Mouse (Mus musculus) stomach, postnatal 0 days (tissue): ENCODE data around the gene 1700020N01Rik. TPM values are rescaled to one million over a fixed set of nuclear protein-coding genes. Genes with fewer than 3 reads are reported as not detected.

Experiments
- ATAC-seq: fragments of 200-750 bp; cut with Nextera tagmentation; 2 replicates; pipeline ENCODE4 v1.8.0; 2017; ENCODE audit not compliant: low FRiP score, low TSS enrichment
- DNase-seq: peaks from one replicate; pipeline ENCODE4 v3.0.0-alpha.2; 2016; ENCODE audit warnings: low spot score
- H3K27ac ChIP-seq: fragments of 300-500 bp; sonication (generic); replicated peaks from 2 replicates; pipeline ENCODE4 v1.5.1; 2014; ENCODE audit warnings: mild to moderate bottlenecking, control low read depth
- H3K27me3 ChIP-seq: fragments of 300-500 bp; sonication (generic); 2 replicates; pipeline ENCODE4 v1.6.1; 2014; ENCODE audit warnings: low read length; ENCODE audit not compliant: control insufficient read depth, insufficient read depth
- H3K36me3 ChIP-seq: fragments of 300-500 bp; sonication (generic); 2 replicates; pipeline ENCODE4 v1.6.1; 2014; ENCODE audit warnings: low read length, mixed read lengths; ENCODE audit not compliant: control insufficient read depth, insufficient read depth
- H3K4me1 ChIP-seq: fragments of 300-500 bp; sonication (generic); replicated peaks from 2 replicates; pipeline ENCODE4 v1.6.1; 2014; ENCODE audit warnings: antibody characterized with exemption; ENCODE audit not compliant: control insufficient read depth, insufficient read depth
- H3K4me2 ChIP-seq: fragments of 300-500 bp; sonication (generic); replicated peaks from 2 replicates; pipeline ENCODE4 v1.6.1; 2014; ENCODE audit warnings: low read depth, mild to moderate bottlenecking, control low read depth, moderate library complexity
- H3K4me3 ChIP-seq: fragments of 300-500 bp; sonication (generic); 2 replicates; pipeline ENCODE4 v1.5.1; 2014; ENCODE audit warnings: low read depth, low read length, control low read depth
- H3K9ac ChIP-seq: fragments of 300-500 bp; sonication (generic); 2 replicates; pipeline ENCODE4 v1.6.1; 2014; ENCODE audit warnings: mild to moderate bottlenecking, low read length, control low read depth, mixed read lengths
- H3K9me3 ChIP-seq: fragments of 300-500 bp; sonication (generic); 2 replicates; pipeline ENCODE4 v1.6.1; 2016; ENCODE audit warnings: low read length; ENCODE audit not compliant: control insufficient read depth
- CTCF ChIP-seq: IDR thresholded peaks from 2 replicates; pipeline ENCODE4 v1.5.1; 2016; ENCODE audit warnings: antibody characterized with exemption, low read depth, mild to moderate bottlenecking, moderate library complexity
- EP300 ChIP-seq: optimal IDR thresholded peaks from 2 replicates; pipeline ENCODE3; 2016; ENCODE audit warnings: antibody characterized with exemption
- WGBS: fragments of 180-500 bp; shearing (Covaris S2); extraction: QIAGEN DNeasy Blood & Tissue Kit; methylation state at CpG from one replicate; pipeline ENCODE4 v1.1.7; 2014; 5-methylcytosine and 5-hydroxymethylcytosine counted together
- polyA plus RNA-seq: library from polyadenylated mRNA; unstranded; fragments of >200 nt; fragmentation: Nextera tagmentation; extraction: Ambion mirVana; gene quantifications from 2 replicates; pipeline ENCODE4 v1.2.1, GENCODE M21; 2015

The 1700020N01Rik gene
- polyA plus RNA-seq, 1 experiment from 2014 or later = not detected

GRCm38 (mm10) chr10:21618745-21619508, 26.0 kb downstream of the 1700020N01Rik start:
- H3K27me3 ChIP-seq = no peaks in the 10 kb centered on the region

GRCm38 (mm10) chr10:21622065-21622464, 29.1 kb downstream of the 1700020N01Rik start:
- no peaks in the 10 kb centered on the region for H3K36me3 ChIP-seq
- TF ChIP-seq EP300 (no peak), CTCF (no peak)
- H3K27ac ChIP-seq = no peak overlapping the region
- no peaks in the 10 kb centered on the region for H3K9me3 ChIP-seq
- H3K4me1 ChIP-seq = no peaks in the 10 kb centered on the region
- H3K4me3 ChIP-seq = no peak overlapping the region
- no peak for DNase-seq
- WGBS = 75% methylated on average over 7 of the region's 7 CpGs
- H3K4me2 ChIP-seq = no peak overlapping the region
- no peak overlapping the region for H3K9ac ChIP-seq
- H3K27me3 ChIP-seq = no peaks in the 10 kb centered on the region
- ATAC-seq = no peak

More at GRCm38 (mm10) chr10:21618745-21619508, 26.0 kb downstream of the 1700020N01Rik start:
- DNase-seq = no peak
- Histone ChIP-seq H3K4me1 (no peaks in the 10 kb centered on the region), H3K9me3 (no peaks in the 10 kb centered on the region), H3K9ac (no peak overlapping the region), H3K36me3 (no peaks in the 10 kb centered on the region), H3K27ac (no peak overlapping the region), H3K4me2 (no peak overlapping the region), H3K4me3 (no peak overlapping the region)
- WGBS = 74% methylated on average over 5 of the region's 5 CpGs
- ATAC-seq = no peak
- TF ChIP-seq CTCF (no peak), EP300 (no peak)

GRCm38 (mm10) chr10:21628555-21628954, 35.6 kb downstream of the 1700020N01Rik start:
- TF ChIP-seq EP300 (no peak), CTCF (peak; percentile 18; the same call in 1 of the 2 replicates)
- no peaks in the 10 kb centered on the region for H3K9me3 ChIP-seq
- H3K36me3 ChIP-seq = no peaks in the 10 kb centered on the region
- ATAC-seq = peak; percentile 42; the same call in 1 of the 2 replicates
- no peak overlapping the region for H3K4me2 ChIP-seq
- H3K27me3 ChIP-seq = no peaks in the 10 kb centered on the region
- DNase-seq = peak; percentile 19
- WGBS = 47% methylated on average over 5 of the region's 5 CpGs
- H3K4me1 ChIP-seq = no peaks in the 10 kb centered on the region
- no peak overlapping the region for H3K27ac ChIP-seq
- no peak overlapping the region for H3K9ac ChIP-seq
- H3K4me3 ChIP-seq = no peak overlapping the region

GRCm38 (mm10) chr10:21629031-21629740, 36.2 kb downstream of the 1700020N01Rik start:
- Histone ChIP-seq H3K4me1 (no peaks in the 10 kb centered on the region), H3K27me3 (no peaks in the 10 kb centered on the region), H3K36me3 (no peaks in the 10 kb centered on the region), H3K4me3 (no peak overlapping the region), H3K9ac (no peak overlapping the region), H3K4me2 (no peak overlapping the region), H3K27ac (no peak overlapping the region), H3K9me3 (no peaks in the 10 kb centered on the region)
- WGBS = 78% methylated on average over 10 of the region's 10 CpGs
- no peak for ATAC-seq
- DNase-seq = no peak
- TF ChIP-seq EP300 = no peak

- H3K4me3 ChIP-seq = no peak overlapping the region
- DNase-seq (no peak), ATAC-seq (no peak)
- H3K27ac ChIP-seq = no peak overlapping the region
- no peak overlapping the region for H3K9ac ChIP-seq
- no peak overlapping the region for H3K4me2 ChIP-seq
- no peaks in the 10 kb centered on the region for H3K27me3 ChIP-seq
- WGBS = 100% methylated on average over 1 of the region's 1 CpGs
- no peak for TF ChIP-seq CTCF
- no peak for TF ChIP-seq EP300
- no peaks in the 10 kb centered on the region for H3K9me3 ChIP-seq
- no peaks in the 10 kb centered on the region for H3K4me1 ChIP-seq
- H3K36me3 ChIP-seq = no peaks in the 10 kb centered on the region
Observed at GRCm38 (mm10) chr10:21631481-21631880, 38.5 kb downstream of the 1700020N01Rik start.

- Histone ChIP-seq H3K36me3 (no peaks in the 10 kb centered on the region), H3K27me3 (no peaks in the 10 kb centered on the region), H3K4me3 (no peak overlapping the region), H3K4me1 (no peaks in the 10 kb centered on the region), H3K27ac (no peak overlapping the region), H3K9me3 (no peaks in the 10 kb centered on the region), H3K9ac (no peak overlapping the region), H3K4me2 (no peak overlapping the region)
- no peak for TF ChIP-seq EP300
- TF ChIP-seq CTCF = no peak
- DNase-seq (no peak), ATAC-seq (no peak)
- WGBS = 65% methylated on average over 5 of the region's 5 CpGs
Observed at GRCm38 (mm10) chr10:21632687-21633086, 39.7 kb downstream of the 1700020N01Rik start.
